Mouse (Mus musculus) retina, embryonic 14.5 days (tissue): ENCODE results near the gene Zfyve27.

Experiments used
- DNase-seq: peaks from one replicate; pipeline ENCODE4 v3.0.0-alpha.2; 2015; ENCODE audit warnings: low spot score

The Zfyve27 gene

GRCm38 (mm10) chr19:42142757-42143156 is 21.0 kb upstream of the Zfyve27 start:
- DNase-seq: no peak

GRCm38 (mm10) chr19:42144067-42144466 is 19.7 kb upstream of the Zfyve27 start:
- no peak for DNase-seq

GRCm38 (mm10) chr19:42144541-42145167 is 19.1 kb upstream of the Zfyve27 start:
- peak; percentile 90 for DNase-seq

- no peak for DNase-seq
Observed at GRCm38 (mm10) chr19:42145210-42145609, 18.5 kb upstream of the Zfyve27 start.

GRCm38 (mm10) chr19:42145731-42146130 is 18.0 kb upstream of the Zfyve27 start:
- DNase-seq: no peak

- no peak for DNase-seq
Observed at GRCm38 (mm10) chr19:42146276-42147010, 17.3 kb upstream of the Zfyve27 start.

GRCm38 (mm10) chr19:42147170-42147768 is 16.5 kb upstream of the Zfyve27 start, which contains the start of gene Marveld1:
Marveld1 (plus strand) TSS chr19:42147400.
- peak; percentile 52 for DNase-seq

- peak; percentile 59 for DNase-seq
Observed at GRCm38 (mm10) chr19:42147769-42148568, 15.8 kb upstream of the Zfyve27 start.

- DNase-seq: no peak
Observed at GRCm38 (mm10) chr19:42148569-42148860, 15.2 kb upstream of the Zfyve27 start.

GRCm38 (mm10) chr19:42151990-42152389 is 11.8 kb upstream of the Zfyve27 start:
- peak; percentile 94 for DNase-seq

- no peak for DNase-seq
Observed at GRCm38 (mm10) chr19:42157493-42158237, 6.1 kb upstream of the Zfyve27 start.

GRCm38 (mm10) chr19:42158246-42159017 is 5.3 kb upstream of the Zfyve27 start:
- peak; percentile 29 for DNase-seq

GRCm38 (mm10) chr19:42164188-42164587 is 437 bp downstream of the Zfyve27 start:
- DNase-seq: no peak

GRCm38 (mm10) chr19:42166130-42166529 is 2.4 kb downstream of the Zfyve27 start:
- peak; percentile 92 for DNase-seq

GRCm38 (mm10) chr19:42166766-42167165 is 3.0 kb downstream of the Zfyve27 start:
- no peak for DNase-seq

- no peak for DNase-seq
Observed at GRCm38 (mm10) chr19:42167489-42167888, 3.7 kb downstream of the Zfyve27 start.

GRCm38 (mm10) chr19:42169322-42169975 is 5.7 kb downstream of the Zfyve27 start:
- no peak for DNase-seq

- DNase-seq: peak; percentile 94
Observed at GRCm38 (mm10) chr19:42170025-42170969, 6.5 kb downstream of the Zfyve27 start.

- no peak for DNase-seq
Observed at GRCm38 (mm10) chr19:42176841-42177240, 13.1 kb downstream of the Zfyve27 start.
